ENCODE assay signal across 23 mouse cellular contexts in genomic region chr5:114238924-114239323, GRCm38 (mm10). TPM values are rescaled to one million over a fixed set of nuclear protein-coding genes. Genes with fewer than 3 reads are reported as not detected.
DNase-seq lines count a peak whose midpoint lies in the region; ATAC-seq and TF ChIP-seq lines count a peak whose summit lies in the region.
"Had no signal": no experiment of that assay in that cellular context is flagged by ENCODE, and none has a peak within 500 bp of the region (broad histone marks: within the 10 kb centered on the region; RNA-seq: fewer than 3 reads in every experiment).

No protein-coding gene starts in this region.

- intact Hi-C loops in gastrocnemius, postnatal 36 days (cut with DNase I) = no loop called here

- H3K9me3 ChIP-seq in kidney, embryonic 16.5 days (ENCODE audit: low read length) = no peaks in the 10 kb centered on the region
- no peaks in the 10 kb centered on the region for H3K9me3 ChIP-seq in kidney, embryonic 15.5 days (replicated peaks)
- no peaks in the 10 kb centered on the region for H3K9me3 ChIP-seq in stomach, embryonic 16.5 days (replicated peaks; ENCODE audit: control insufficient read depth, low read length)
- H3K9me3 ChIP-seq: heart, embryonic 10.5 days; hindbrain, embryonic 15.5 days; midbrain, embryonic 10.5 days had no signal

- ATAC-seq in kidney, embryonic 16.5 days (ENCODE audit: low FRiP score, low TSS enrichment) = no peak
- no peak for ATAC-seq in kidney, embryonic 15.5 days (replicated peaks; ENCODE audit: low FRiP score)
- no peak for ATAC-seq in stomach, embryonic 16.5 days (ENCODE audit: insufficient read depth, low FRiP score)
- ATAC-seq: forebrain, postnatal 0 days; Patski had no signal

- H3K27ac ChIP-seq in kidney, embryonic 16.5 days (ENCODE audit: low read length) = no peak overlapping the region
- H3K27ac ChIP-seq in kidney, embryonic 15.5 days = no peak overlapping the region
- no peak overlapping the region for H3K27ac ChIP-seq in stomach, embryonic 16.5 days (ENCODE audit: low read length)
- H3K27ac ChIP-seq: heart, embryonic 10.5 days; hindbrain, embryonic 15.5 days; midbrain, embryonic 10.5 days had no signal

- 24% methylated on average over 7 of the region's 7 CpGs for WGBS in kidney, embryonic 16.5 days
- WGBS in kidney, embryonic 15.5 days = 27% methylated on average over 7 of the region's 7 CpGs
- WGBS in lung, adult 2 months = 29% methylated on average over 7 of the region's 7 CpGs
- 19% methylated on average over 7 of the region's 7 CpGs for WGBS in stomach, embryonic 16.5 days

- peak; percentile 15 for DNase-seq in lung, postnatal 36 days
- no peak for DNase-seq in lung, adult 2 months
- peak; percentile 90 for DNase-seq in R1 (ENCODE audit: low read depth, low spot score)
- DNase-seq in ovary, postnatal 14 days (ENCODE audit: low spot score) = no peak
- no peak for DNase-seq in gastrocnemius, postnatal 36 days
- DNase-seq: cerebellum, adult 9-10 months; forebrain, postnatal 0 days; gastrocnemius, postnatal 10 days; heart, postnatal 14 days; kidney, adult 11 months; layer of hippocampus, adult 9-11 months; right cerebral cortex, adult 18-20 months; spleen, adult 18-20 months had no signal

- no peak for TF ChIP-seq POLR2A in lung, adult 2 months (IDR thresholded peaks at IDR 0.05; ENCODE audit: borderline replicate concordance, extremely low read depth, low read depth, low read length)

- no peak overlapping the region for H3K9ac ChIP-seq in kidney, embryonic 16.5 days (replicated peaks; ENCODE audit: low read length)
- no peak overlapping the region for H3K9ac ChIP-seq in kidney, embryonic 15.5 days
- H3K9ac ChIP-seq in stomach, embryonic 16.5 days (ENCODE audit: low read length) = no peak overlapping the region
- H3K9ac ChIP-seq: forebrain, postnatal 0 days; hindbrain, embryonic 15.5 days had no signal

- H3K36me3 ChIP-seq in kidney, embryonic 16.5 days (ENCODE audit: insufficient read depth, low read length) = no peaks in the 10 kb centered on the region
- H3K36me3 ChIP-seq in kidney, embryonic 15.5 days = no peaks in the 10 kb centered on the region
- no peaks in the 10 kb centered on the region for H3K36me3 ChIP-seq in stomach, embryonic 16.5 days (ENCODE audit: control insufficient read depth, insufficient read depth, low read length)
- H3K36me3 ChIP-seq: hindbrain, embryonic 15.5 days; midbrain, embryonic 10.5 days had no signal

- no peak overlapping the region for H3K4me3 ChIP-seq in kidney, embryonic 16.5 days (ENCODE audit: low read length)
- H3K4me3 ChIP-seq in kidney, embryonic 15.5 days (replicated peaks) = no peak overlapping the region
- H3K4me3 ChIP-seq in lung, adult 2 months (replicated peaks; ENCODE audit: extremely low read depth, low read depth, low read length) = no peak overlapping the region
- no peak overlapping the region for H3K4me3 ChIP-seq in stomach, embryonic 16.5 days (replicated peaks; ENCODE audit: low read length)
- H3K4me3 ChIP-seq: heart, embryonic 10.5 days; hindbrain, embryonic 15.5 days; midbrain, embryonic 10.5 days had no signal

- H3K27me3 ChIP-seq in kidney, embryonic 16.5 days (ENCODE audit: insufficient read depth, low read length) = no peaks in the 10 kb centered on the region
- H3K27me3 ChIP-seq in kidney, embryonic 15.5 days = no peaks in the 10 kb centered on the region
- no peaks in the 10 kb centered on the region for H3K27me3 ChIP-seq in stomach, embryonic 16.5 days (ENCODE audit: control insufficient read depth, insufficient read depth, low read length)
- H3K27me3 ChIP-seq: hindbrain, embryonic 15.5 days; Patski had no signal

- no peak for TF ChIP-seq CTCF in lung, adult 2 months (IDR thresholded peaks at IDR 0.05; ENCODE audit: insufficient read depth, low read length)

- 0 out of 2 replicates have a peak overlapping the region, but pooled peaks have one; percentile 11 for H3K4me2 ChIP-seq in kidney, embryonic 16.5 days (replicated peaks; ENCODE audit: low read depth, low read length)
- no peak overlapping the region for H3K4me2 ChIP-seq in kidney, embryonic 15.5 days
- H3K4me2 ChIP-seq in stomach, embryonic 16.5 days (ENCODE audit: low read depth, low read length) = peak overlapping the region; percentile 11; the same call in 1 of the 2 replicates
- H3K4me2 ChIP-seq: hindbrain, embryonic 15.5 days had no signal

- no peaks in the 10 kb centered on the region for H3K4me1 ChIP-seq in kidney, embryonic 16.5 days (ENCODE audit: insufficient read depth, low read length)
- H3K4me1 ChIP-seq in kidney, embryonic 15.5 days = no peaks in the 10 kb centered on the region
- H3K4me1 ChIP-seq in lung, adult 2 months (ENCODE audit: control insufficient read depth, insufficient read depth, low read length) = no peaks in the 10 kb centered on the region
- no peaks in the 10 kb centered on the region for H3K4me1 ChIP-seq in stomach, embryonic 16.5 days (ENCODE audit: control insufficient read depth, insufficient read depth, low read length)
- H3K4me1 ChIP-seq: hindbrain, embryonic 15.5 days had no signal

RNA-seq across cellular contexts. Expression of gene Foxn4, which starts 34.7 kb away (rescaled TPM):
- polyA plus RNA-seq in kidney, embryonic 16.5 days (2015; fragmentation: Nextera tagmentation; extraction: Ambion mirVana) = 0.10 TPM in 1 of 2 replicates, not detected in the other
- polyA plus RNA-seq in kidney, embryonic 15.5 days (2015; fragmentation: Nextera tagmentation; extraction: Ambion mirVana) = not detected in 2 replicates
- polyA plus RNA-seq in lung, adult 2 months (2012; rRNA removed) = 1.1 and 1.2 TPM in 2 replicates
- polyA plus RNA-seq in stomach, embryonic 16.5 days (2015; fragmentation: Nextera tagmentation; extraction: Ambion mirVana) = 0.13 TPM in 1 of 2 replicates, not detected in the other
- total RNA-seq in gastrocnemius, postnatal 36 days (2021) = not detected
- total RNA-seq: adrenal gland, adult 18-20 months; gastrocnemius, postnatal 10 days; heart, postnatal 14 days; left cerebral cortex, postnatal 10 days; neutrophil, adult 5-6 weeks had no signal
- polyA plus RNA-seq: heart, embryonic 10.5 days; Patski had no signal

RNA-seq across cellular contexts. Expression of gene Myo1h, which starts 50.0 kb away (rescaled TPM):
- polyA plus RNA-seq in kidney, embryonic 16.5 days (2015; fragmentation: Nextera tagmentation; extraction: Ambion mirVana) = 2.4 and 2.8 TPM in 2 replicates
- polyA plus RNA-seq in kidney, embryonic 15.5 days (2015; fragmentation: Nextera tagmentation; extraction: Ambion mirVana) = 1.5 and 2.2 TPM in 2 replicates
- polyA plus RNA-seq in lung, adult 2 months (2012; rRNA removed) = 2.1 and 2.8 TPM in 2 replicates
- 6.0 and 7.5 TPM in 2 replicates for polyA plus RNA-seq in stomach, embryonic 16.5 days (2015; fragmentation: Nextera tagmentation; extraction: Ambion mirVana)
- total RNA-seq in gastrocnemius, postnatal 36 days (2021) = under 1 TPM in 1 of 2 experiments, not detected in 1; 0.35 TPM

Comparison
In these comparisons a context has a peak if more than half of its experiments do, and no peak if none do; other contexts are left out.
1. DNase-seq: peak in lung, postnatal 36 days (single experiment) and R1 (single experiment); none in lung, adult 2 months (single experiment), ovary, postnatal 14 days (single experiment) and gastrocnemius, postnatal 36 days (0 of 2).